Mouse (Mus musculus) heart, adult 2 months (tissue): ENCODE data around the gene Mctp2.

Experiments used
- CTCF ChIP-seq: fragments of 200-600 bp; IDR thresholded peaks from 2 replicates; pipeline ENCODE4 v1.8.1; 2022; ENCODE audit warnings: antibody characterized with exemption, mild to moderate bottlenecking, moderate library complexity
- EP300 ChIP-seq: fragments of 200-500 bp; IDR thresholded peaks from 2 replicates; pipeline ENCODE4 v1.6.1; 2011; ENCODE audit warnings: low read depth, low read length, control low read depth; ENCODE audit not compliant: insufficient read depth
- POLR2A ChIP-seq: fragments of 200-500 bp; IDR thresholded peaks from 2 replicates; pipeline ENCODE4 v1.6.1; 2011; ENCODE audit warnings: mild to moderate bottlenecking, low read depth, low read length, control low read depth; ENCODE audit not compliant: insufficient read depth

DNA sequence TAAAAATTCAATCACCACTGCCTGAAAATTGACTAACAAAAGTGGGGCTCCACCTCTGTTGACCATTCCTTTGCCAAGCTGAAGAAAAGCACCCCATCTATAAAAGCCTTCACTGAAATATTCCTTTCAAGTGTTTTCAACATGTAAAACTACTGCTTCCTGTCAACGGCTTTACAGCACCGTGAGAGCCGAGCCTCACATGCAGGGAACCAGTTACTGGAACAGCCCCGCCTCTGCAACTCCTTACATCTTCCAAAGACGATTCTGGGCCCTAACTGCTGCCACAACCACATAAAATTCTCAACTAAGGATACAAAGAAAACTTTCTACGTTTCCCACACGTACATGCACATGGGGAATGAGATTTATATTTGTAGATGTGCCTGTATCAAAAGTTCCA, 88.4 kb downstream of the Mctp2 start:
- TF ChIP-seq CTCF (no peak), POLR2A (no peak), EP300 (no peak)
